Mouse (Mus musculus) midbrain, embryonic 11.5 days (tissue): ENCODE data around the gene Yaf2. TPM values are rescaled to one million over a fixed set of nuclear protein-coding genes. Genes with fewer than 3 reads are reported as not detected.
A peak's percentile ranks its signal among the peaks of the same experiment; 100 is the strongest.
"Not testable (repeated sequence)": the region's sequence is repeated elsewhere in the genome, so short reads cannot be mapped to it uniquely, and the experiment has no call there.

Experiments used
- ATAC-seq: fragments of 200-750 bp; cut with Nextera tagmentation; 2 replicates; pipeline ENCODE4 v1.8.0; 2017; ENCODE audit warnings: moderate TSS enrichment, moderate library complexity; ENCODE audit not compliant: low FRiP score
- DNase-seq: peaks from one replicate; pipeline ENCODE4 v3.0.0; 2015; ENCODE audit warnings: low spot score; ENCODE audit errors: missing footprints
- H3K27ac ChIP-seq: fragments of 300-500 bp; sonication (generic); 2 replicates; pipeline ENCODE4 v1.5.1; 2014; ENCODE audit warnings: low read depth, low read length
- H3K27me3 ChIP-seq: fragments of 300-500 bp; sonication (generic); 2 replicates; pipeline ENCODE4 v1.6.1; 2014; ENCODE audit warnings: mild to moderate bottlenecking, low read length, moderate library complexity, mixed read lengths; ENCODE audit not compliant: control insufficient read depth, insufficient read depth
- H3K36me3 ChIP-seq: fragments of 300-500 bp; sonication (generic); 2 replicates; pipeline ENCODE4 v1.6.1; 2014; ENCODE audit warnings: mild to moderate bottlenecking, low read length, moderate library complexity, mixed read lengths; ENCODE audit not compliant: control insufficient read depth, insufficient read depth
- H3K4me1 ChIP-seq: fragments of 300-500 bp; sonication (generic); 2 replicates; pipeline ENCODE4 v1.6.1; 2014; ENCODE audit warnings: low read length; ENCODE audit not compliant: control insufficient read depth, insufficient read depth
- H3K4me2 ChIP-seq: fragments of 300-500 bp; sonication (generic); 2 replicates; pipeline ENCODE4 v1.6.1; 2014; ENCODE audit warnings: mild to moderate bottlenecking, moderate library complexity
- H3K4me3 ChIP-seq: fragments of 300-500 bp; sonication (generic); 2 replicates; pipeline ENCODE4 v1.5.1; 2014; ENCODE audit warnings: low read depth, low read length
- H3K9ac ChIP-seq: fragments of 300-500 bp; sonication (generic); 2 replicates; pipeline ENCODE4 v1.6.1; 2014; ENCODE audit warnings: low read length
- H3K9me3 ChIP-seq: fragments of 300-500 bp; sonication (generic); 2 replicates; pipeline ENCODE4 v1.6.1; 2016; ENCODE audit warnings: low read length; ENCODE audit not compliant: control insufficient read depth
- WGBS: fragments of 180-500 bp; shearing (Covaris S2); extraction: QIAGEN DNeasy Blood & Tissue Kit; methylation state at CpG from one replicate; pipeline ENCODE4 v1.1.7; 2014; 5-methylcytosine and 5-hydroxymethylcytosine counted together
- polyA plus RNA-seq: library from polyadenylated mRNA; unstranded; fragments of >200 nt; fragmentation: Nextera tagmentation; extraction: Ambion mirVana; gene quantifications from 2 replicates; pipeline ENCODE4 v1.2.1, GENCODE M21; 2014

Yaf2 gene
- polyA plus RNA-seq: 127 and 131 TPM in 2 replicates

GRCm38 (mm10) chr15:93336925-93337761, at the start of gene Yaf2:
TSS of gene Yaf2 (minus strand) at chr15:93336935.
- DNase-seq (peak; percentile 97), ATAC-seq (peak; percentile 94)
- Histone ChIP-seq H3K4me2 (peak within 1 kb of the TSS; percentile 69), H3K4me3 (peak within 1 kb of the TSS; percentile 97), H3K27ac (peak within 1 kb of the TSS; percentile 93), H3K27me3 (no peaks in the 10 kb centered on the region), H3K36me3 (0 out of 2 replicates have a peak, but pooled peaks cover 3% of the 10 kb centered on the region), H3K9ac (peak within 1 kb of the TSS; percentile 93), H3K9me3 (no peaks in the 10 kb centered on the region), H3K4me1 (peaks cover 3% of the 10 kb centered on the region; the same call in 1 of the 2 replicates)
- WGBS: under 1% methylated on average over 48 of the region's 73 CpGs

DNA sequence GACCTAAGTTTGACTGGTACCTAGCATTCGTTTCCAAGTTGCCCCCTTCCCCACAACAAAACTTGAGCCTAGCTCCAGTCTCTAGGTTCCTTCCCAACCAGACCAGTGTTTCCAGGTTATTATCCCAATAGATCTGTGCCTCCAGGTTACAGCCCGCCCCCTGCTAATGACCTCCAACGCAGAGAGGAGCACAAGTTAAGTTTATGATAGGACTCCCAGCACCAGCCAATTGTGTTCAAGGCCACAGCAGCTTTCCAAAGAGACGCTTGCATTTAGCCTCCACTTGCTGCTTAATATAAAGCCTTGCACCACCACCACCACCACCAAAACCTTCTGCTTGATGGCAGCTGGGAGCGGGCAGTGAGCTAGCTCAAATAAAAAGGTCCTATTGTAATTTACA, 44.6 kb upstream of the Yaf2 start:
- no peak for ATAC-seq
- WGBS: 73% methylated on average over 5 of the region's 5 CpGs
- Histone ChIP-seq H3K9ac (no peak overlapping the region), H3K27me3 (no peaks in the 10 kb centered on the region), H3K4me2 (no peak overlapping the region), H3K4me1 (no peaks in the 10 kb centered on the region), H3K4me3 (no peak overlapping the region), H3K9me3 (no peaks in the 10 kb centered on the region), H3K27ac (no peak overlapping the region), H3K36me3 (peaks cover 9% of the 10 kb centered on the region)
- DNase-seq: no peak

GRCm38 (mm10) chr15:93379177-93379576, 42.4 kb upstream of the Yaf2 start:
- H3K9me3 ChIP-seq: no peaks in the 10 kb centered on the region
- H3K9ac ChIP-seq: no peak overlapping the region
- H3K27ac ChIP-seq: no peak overlapping the region
- ATAC-seq (no peak), DNase-seq (no peak)
- H3K27me3 ChIP-seq: no peaks in the 10 kb centered on the region
- H3K4me1 ChIP-seq: no peaks in the 10 kb centered on the region
- H3K4me2 ChIP-seq: no peak overlapping the region
- H3K4me3 ChIP-seq: no peak overlapping the region
- no peaks in the 10 kb centered on the region for H3K36me3 ChIP-seq
- WGBS: 83% methylated on average over 3 of the region's 3 CpGs

- no peaks in the 10 kb centered on the region for H3K27me3 ChIP-seq
- 86% methylated on average over 5 of the region's 5 CpGs for WGBS
- DNase-seq (no peak), ATAC-seq (no peak)
- H3K36me3 ChIP-seq: no peaks in the 10 kb centered on the region
- H3K9me3 ChIP-seq: no peaks in the 10 kb centered on the region
- no peak overlapping the region for H3K9ac ChIP-seq
- H3K27ac ChIP-seq: no peak overlapping the region
- no peaks in the 10 kb centered on the region for H3K4me1 ChIP-seq
- H3K4me2 ChIP-seq: no peak overlapping the region
- H3K4me3 ChIP-seq: no peak overlapping the region
These were observed 39.0 kb upstream of the Yaf2 start for GRCm38 (mm10) chr15:93375696-93376095.

GRCm38 (mm10) chr15:93372525-93373119, 35.9 kb upstream of the Yaf2 start:
- ATAC-seq, H3K4me2 ChIP-seq, H3K27me3 ChIP-seq, H3K4me1 ChIP-seq, H3K36me3 ChIP-seq, H3K27ac ChIP-seq, H3K9ac ChIP-seq, DNase-seq, H3K9me3 ChIP-seq, H3K4me3 ChIP-seq: not testable (repeated sequence)

DNA sequence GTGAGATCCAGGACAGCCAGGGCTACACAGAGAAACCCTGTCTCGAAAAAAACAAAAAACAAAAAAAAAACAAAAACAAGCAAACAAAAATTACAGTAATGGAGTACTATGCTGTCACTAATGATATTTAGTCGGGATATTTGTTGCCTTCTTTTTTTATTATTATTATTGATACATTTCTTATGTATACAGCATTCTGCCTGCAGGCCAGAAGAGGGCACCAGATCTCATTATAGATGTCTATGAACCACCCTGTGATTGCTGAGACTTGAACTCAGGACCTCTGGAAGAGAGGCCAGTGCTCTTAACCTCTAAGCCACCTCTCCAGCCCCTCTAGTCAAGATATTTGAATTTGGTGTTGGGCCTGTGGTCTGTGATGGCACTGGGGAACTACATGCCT, 35.1 kb upstream of the Yaf2 start:
- no peaks in the 10 kb centered on the region for H3K36me3 ChIP-seq
- no peaks in the 10 kb centered on the region for H3K4me1 ChIP-seq
- no peaks in the 10 kb centered on the region for H3K9me3 ChIP-seq
- ATAC-seq: no peak
- WGBS: 93% methylated on average over 2 of the region's 2 CpGs
- DNase-seq: no peak
- H3K4me3 ChIP-seq: no peak overlapping the region
- H3K4me2 ChIP-seq: no peak overlapping the region
- H3K9ac ChIP-seq: no peak overlapping the region
- H3K27ac ChIP-seq: no peak overlapping the region
- H3K27me3 ChIP-seq: no peaks in the 10 kb centered on the region

- no peaks in the 10 kb centered on the region for H3K9me3 ChIP-seq
- H3K27ac ChIP-seq: no peak overlapping the region
- WGBS: 76% methylated on average over 9 of the region's 9 CpGs
- H3K4me1 ChIP-seq: no peaks in the 10 kb centered on the region
- DNase-seq (no peak), ATAC-seq (no peak)
- H3K27me3 ChIP-seq: no peaks in the 10 kb centered on the region
- no peaks in the 10 kb centered on the region for H3K36me3 ChIP-seq
- H3K9ac ChIP-seq: no peak overlapping the region
- no peak overlapping the region for H3K4me3 ChIP-seq
- no peak overlapping the region for H3K4me2 ChIP-seq
These were observed 31.8 kb upstream of the Yaf2 start for GRCm38 (mm10) chr15:93368558-93368957.

GRCm38 (mm10) chr15:93365561-93365960, 28.8 kb upstream of the Yaf2 start:
- DNase-seq (no peak), ATAC-seq (no peak)
- Histone ChIP-seq H3K4me1 (no peaks in the 10 kb centered on the region), H3K27me3 (no peaks in the 10 kb centered on the region), H3K4me2 (no peak overlapping the region), H3K36me3 (no peaks in the 10 kb centered on the region), H3K9me3 (no peaks in the 10 kb centered on the region), H3K9ac (no peak overlapping the region), H3K27ac (no peak overlapping the region), H3K4me3 (no peak overlapping the region)
- 92% methylated on average over 6 of the region's 6 CpGs for WGBS

- no peaks in the 10 kb centered on the region for H3K27me3 ChIP-seq
- no peaks in the 10 kb centered on the region for H3K9me3 ChIP-seq
- ATAC-seq (no peak), DNase-seq (no peak)
- 93% methylated on average over 18 of the region's 19 CpGs for WGBS
- no peaks in the 10 kb centered on the region for H3K4me1 ChIP-seq
- H3K36me3 ChIP-seq: no peaks in the 10 kb centered on the region
- no peak overlapping the region for H3K27ac ChIP-seq
- H3K4me2 ChIP-seq: no peak overlapping the region
- no peak overlapping the region for H3K9ac ChIP-seq
- H3K4me3 ChIP-seq: no peak overlapping the region
These were observed 21.8 kb upstream of the Yaf2 start for GRCm38 (mm10) chr15:93358346-93359095.
